Mouse (Mus musculus) ovary, adult 18-20 months (tissue): Measurements from ENCODE around the gene Hectd4.
"Not testable (repeated sequence)": the region's sequence is repeated elsewhere in the genome, so short reads cannot be mapped to it uniquely, and the experiment has no call there.

Experiments
- DNase-seq: peaks from one replicate; pipeline ENCODE4 v3.0.0; 2022; ENCODE audit warnings: low spot score, mixed read lengths

The Hectd4 gene

DNA sequence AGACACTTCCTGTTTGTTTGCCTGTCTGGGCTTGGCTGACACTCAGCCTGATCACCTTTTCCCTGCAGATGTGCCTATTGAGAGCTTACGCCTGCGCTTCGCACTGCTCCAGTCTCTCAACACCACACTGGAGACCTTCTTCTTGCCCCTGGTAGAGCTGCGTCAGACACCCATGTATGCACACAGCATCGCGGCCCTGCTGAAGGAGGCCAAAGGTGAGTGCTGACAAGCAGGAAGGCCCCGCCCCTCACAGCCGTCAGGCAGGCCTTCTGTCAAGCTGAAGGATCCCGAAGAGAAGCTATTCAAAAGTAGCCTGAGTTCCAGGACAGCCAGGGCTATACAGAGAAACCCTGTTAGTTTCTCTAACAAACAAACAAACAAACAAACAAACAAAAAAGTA is 139.2 kb downstream of the Hectd4 start:
- DNase-seq: no peak

DNA sequence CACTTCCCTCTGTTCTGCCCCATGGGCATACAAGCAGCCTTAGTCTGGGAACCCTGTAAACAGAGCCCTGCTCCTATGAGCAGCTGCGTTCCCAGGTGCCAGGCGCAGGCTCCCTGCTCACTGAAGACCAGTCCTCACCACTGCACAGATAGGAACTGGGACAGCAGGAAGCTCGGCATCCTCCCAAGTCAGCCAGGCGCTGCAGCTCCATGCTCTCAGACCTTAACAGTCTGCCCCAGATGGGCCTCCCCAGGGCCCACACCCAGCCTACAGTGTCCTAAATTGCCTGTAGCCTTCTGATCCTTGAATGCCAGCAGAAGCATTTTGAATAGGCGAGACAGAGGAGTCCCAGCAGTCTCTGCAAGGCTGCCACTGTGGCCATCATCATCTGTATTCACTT is 141.7 kb downstream of the Hectd4 start:
- DNase-seq: no peak

DNA sequence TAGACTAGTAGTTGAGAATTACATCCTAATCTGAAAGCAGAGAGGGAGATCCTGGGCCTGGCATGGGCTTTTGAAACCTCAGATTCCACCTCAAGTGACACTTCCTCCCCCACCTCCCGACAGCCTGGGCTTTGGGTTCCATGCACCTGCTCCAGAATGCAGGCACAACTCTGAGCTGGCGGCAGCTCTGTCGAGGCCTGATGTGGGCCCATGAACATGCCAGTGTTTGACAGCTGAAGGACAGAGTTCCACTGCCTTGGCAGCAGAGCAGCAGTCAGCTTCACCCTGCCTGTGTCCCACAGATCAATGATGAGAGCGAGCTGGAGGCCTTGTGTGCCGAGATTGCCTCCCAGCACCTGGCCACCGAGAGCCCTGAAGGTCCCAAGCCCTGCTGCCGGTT is 143.4 kb downstream of the Hectd4 start:
- DNase-seq: no peak

DNA sequence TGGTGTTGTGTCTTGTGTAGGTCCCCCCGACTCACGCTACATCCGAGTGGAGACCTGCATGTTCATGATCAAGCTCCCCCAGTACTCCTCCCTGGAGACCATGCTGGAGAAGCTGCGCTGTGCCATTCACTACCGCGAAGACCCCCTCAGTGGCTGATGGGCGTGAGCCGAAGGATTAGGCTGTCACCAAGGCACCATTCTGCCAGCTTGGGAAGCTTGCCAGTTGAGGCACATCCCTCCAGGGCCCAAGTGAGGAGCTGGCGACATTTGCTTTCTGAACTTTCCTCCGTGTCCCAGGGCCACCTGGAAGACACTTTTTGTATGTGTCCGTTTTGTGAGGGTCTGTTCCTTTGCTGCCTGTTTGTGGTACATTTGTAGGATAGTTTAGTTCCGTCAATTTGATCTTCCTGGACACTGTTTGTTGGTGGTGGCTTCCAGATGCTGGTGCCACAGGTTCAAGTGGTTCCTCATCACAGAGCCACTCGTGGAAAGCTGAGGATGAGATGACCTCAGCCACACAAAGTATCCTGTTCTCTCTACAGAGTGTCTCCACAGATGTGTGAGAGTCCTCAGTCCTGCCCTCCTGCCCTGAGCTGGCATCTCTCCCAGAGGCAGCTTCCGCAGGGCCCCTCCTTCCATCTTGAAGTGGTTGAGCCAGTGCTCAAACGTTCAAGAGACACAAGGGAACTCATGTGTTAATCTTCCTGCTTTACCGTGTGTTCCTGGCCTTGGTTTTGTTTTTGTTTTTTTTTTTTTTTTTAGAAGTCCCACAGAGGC is 146.6 kb downstream of the Hectd4 start:
- DNase-seq: no peak

DNA sequence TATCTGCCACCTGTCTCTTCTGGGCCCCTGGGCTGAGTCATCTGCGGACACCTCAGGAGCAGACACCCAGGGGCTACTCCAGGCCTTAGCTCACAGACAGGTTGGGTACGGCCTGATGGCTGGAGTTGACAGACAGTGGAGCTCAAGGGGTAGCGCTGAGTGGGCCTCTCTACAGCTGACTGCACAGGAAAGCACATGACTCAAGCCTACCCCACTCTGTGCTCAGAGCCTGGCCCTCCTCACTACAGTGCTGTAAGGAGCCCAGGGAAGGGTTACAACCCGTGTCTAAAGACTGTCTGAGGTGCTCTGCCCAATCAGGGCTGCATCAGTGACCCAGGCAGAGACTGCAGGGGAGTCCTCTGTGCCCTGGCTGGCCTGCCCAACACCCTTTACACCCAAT is 147.2 kb downstream of the Hectd4 start:
- no peak for DNase-seq

DNA sequence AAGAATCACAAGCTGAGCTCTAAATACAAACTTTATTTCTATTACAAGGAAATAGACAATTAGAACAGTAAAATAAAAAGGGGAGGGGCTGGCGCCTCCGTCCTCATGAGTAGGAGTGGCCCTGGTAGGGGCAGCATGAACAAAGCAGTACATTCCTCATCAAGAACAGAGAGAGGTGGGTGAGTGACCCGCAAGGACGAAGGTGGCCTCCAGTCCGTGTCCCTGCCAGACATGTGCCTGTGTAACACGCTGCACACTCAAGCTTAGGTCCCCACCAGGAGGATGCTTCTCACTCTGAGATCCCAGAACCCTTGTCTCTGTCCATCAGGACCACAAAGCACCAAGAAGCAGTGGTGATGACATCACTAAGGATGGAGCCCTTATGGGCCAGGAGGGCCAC is 151.7 kb downstream of the Hectd4 start:
- DNase-seq: no peak

DNA sequence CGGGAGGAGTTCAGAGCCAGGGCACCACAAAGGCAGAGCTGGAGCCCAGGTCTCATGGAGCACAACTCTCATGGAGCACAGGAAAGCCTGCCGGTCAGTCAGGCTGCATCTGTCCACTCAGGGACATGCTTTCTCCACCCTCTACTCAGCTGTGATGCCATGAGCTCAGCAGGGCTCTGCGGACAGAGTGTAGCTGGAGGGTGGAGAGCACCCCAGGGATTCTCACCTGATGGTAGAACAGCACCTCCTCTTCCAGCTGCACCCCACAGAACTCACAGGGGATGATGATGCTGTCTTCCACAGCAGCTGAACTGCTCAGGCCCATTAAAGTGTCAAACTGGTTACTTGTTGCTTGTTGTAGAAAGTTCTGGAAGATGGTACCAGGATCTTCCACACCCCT is 154.8 kb downstream of the Hectd4 start:
- no peak for DNase-seq

DNA sequence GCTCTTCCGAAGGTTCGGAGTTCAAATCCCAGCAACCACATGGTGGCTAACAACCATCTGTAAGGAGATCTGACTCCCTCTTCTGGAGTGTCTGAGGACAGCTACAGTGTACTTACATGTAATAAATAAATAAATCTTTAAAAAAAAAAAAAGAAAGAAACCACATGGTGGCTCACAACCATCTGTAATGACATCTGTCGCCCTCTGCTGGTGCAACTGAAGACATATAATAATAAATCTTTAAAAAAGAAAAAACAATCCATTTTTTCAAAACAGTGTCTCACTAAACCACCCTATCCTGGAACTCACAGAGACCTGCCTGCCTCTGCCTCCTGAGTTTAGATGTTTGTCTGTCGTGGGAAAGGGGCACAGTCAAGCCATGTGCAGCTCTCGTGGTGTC is 157.0 kb downstream of the Hectd4 start:
- DNase-seq: not testable (repeated sequence)

DNA sequence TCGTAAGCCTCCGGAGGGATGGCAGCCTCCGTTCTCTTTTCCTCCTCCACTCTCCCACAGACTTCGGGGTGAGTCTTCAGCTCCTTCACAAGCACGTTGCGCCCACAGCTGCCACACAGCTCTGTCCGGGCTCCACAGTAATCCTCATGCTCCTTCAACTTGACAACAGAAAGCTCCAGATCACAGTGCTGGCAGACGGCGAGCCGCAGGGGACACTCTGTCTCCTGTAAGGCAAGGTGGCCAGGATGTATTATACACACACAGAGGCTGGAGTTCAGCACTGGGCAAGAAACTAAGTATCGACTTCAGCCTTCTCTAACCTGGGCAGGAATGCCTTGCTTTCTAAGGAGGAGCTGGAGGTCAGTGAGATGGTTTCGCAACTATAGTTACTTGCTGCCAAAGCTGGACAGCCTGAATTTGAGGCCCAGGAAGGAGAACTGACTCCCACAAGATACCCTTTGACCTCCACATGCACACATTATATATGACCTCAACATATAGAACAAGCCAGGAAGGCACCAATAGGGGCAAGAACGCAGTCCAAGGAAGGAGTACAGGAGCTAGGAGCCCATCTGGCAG is 158.7 kb downstream of the Hectd4 start:
- no peak for DNase-seq

DNA sequence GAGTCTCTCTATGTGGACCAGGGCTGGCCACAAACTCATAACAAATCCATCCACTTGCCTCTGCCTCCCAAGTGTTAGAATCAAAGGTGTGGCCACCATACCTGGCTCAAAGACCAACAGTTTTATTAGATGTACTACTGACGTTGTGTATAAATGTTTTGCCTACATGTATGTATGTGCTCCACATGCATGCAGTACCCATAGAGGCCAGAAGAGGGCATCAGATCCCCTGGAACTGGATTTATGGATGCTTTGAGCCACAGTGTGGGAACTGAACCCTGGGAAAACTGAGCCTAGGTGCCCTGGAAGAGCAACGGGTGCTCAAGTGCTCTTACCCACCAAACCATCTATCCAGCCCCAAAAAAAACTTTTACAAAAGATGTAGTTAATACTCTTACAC is 160.7 kb downstream of the Hectd4 start:
- DNase-seq: no peak

DNA sequence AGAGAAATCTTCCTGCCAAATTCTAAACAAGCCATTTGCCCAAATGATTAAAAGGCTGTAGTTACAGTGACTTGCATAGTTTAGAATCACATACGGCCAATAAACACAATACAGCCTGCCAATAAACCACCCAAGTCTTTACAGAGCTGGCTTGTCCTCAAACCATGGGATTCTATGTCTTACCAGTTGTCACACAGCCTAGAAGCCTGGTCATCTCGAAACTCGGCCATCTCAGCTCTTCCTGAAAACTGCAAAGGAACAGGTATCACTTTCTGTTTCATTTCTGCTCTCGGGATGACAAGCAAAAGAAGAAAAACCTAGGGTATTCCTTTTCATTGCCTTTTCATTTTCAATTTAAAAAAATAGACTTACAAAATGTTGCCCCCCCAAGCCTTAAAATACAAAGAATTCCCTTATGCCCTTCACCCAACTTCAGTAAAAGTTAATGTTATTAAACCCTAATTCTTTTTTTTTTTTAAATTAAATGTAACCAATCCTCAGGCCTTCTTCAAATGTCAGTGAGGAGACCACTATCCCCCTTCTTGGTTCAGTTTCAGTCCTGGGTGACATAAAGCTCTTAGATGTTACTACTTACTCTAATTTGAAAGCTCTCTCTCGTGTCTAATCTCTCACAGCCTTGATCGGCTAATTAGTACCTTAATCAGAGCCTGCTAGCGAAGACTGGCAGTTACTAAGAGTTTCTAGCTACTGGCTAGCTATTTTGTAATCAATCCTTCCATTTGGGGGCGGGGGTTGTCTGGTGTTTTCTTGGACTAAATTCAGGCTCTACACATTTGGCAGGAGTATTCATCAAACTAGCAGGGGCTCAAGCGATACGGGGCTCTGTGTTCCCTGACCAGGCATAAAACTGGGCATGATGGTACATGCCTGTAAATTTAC is 164.1 kb downstream of the Hectd4 start:
- no peak for DNase-seq

DNA sequence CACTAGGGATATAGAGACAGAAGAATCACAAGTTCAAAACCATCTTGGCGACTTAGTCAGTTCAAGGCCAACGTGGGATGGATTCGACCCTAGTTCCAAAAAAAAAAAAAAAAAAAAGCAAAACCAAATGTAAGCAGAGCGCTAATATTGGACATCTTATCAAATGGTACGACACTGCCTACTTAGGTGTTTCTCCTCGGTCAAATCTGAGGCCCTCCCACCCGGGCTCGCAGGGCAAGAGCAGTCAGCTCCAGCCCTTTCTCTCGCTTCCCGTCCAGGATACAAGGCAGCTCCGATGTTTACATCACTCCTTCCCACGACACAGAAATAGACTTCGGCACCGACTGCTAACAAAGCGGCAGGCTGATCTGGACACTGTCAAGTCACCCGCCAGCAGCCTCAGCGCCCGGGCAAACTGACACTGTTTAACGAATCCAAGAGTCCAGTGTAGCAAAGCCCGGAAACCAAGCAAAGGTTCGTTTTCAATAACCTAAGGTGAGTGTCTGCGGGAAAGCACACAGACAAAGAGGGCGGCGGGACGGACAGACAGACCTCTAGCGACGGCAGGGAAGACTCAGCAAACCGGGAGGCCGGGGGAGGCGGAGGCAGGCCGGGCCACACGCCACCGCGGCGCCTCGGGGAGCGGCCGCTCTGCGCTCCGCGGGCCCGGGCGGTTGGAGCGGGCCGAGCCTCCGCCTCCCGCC is 164.9 kb downstream of the Hectd4 start:
- no peak for DNase-seq

DNA sequence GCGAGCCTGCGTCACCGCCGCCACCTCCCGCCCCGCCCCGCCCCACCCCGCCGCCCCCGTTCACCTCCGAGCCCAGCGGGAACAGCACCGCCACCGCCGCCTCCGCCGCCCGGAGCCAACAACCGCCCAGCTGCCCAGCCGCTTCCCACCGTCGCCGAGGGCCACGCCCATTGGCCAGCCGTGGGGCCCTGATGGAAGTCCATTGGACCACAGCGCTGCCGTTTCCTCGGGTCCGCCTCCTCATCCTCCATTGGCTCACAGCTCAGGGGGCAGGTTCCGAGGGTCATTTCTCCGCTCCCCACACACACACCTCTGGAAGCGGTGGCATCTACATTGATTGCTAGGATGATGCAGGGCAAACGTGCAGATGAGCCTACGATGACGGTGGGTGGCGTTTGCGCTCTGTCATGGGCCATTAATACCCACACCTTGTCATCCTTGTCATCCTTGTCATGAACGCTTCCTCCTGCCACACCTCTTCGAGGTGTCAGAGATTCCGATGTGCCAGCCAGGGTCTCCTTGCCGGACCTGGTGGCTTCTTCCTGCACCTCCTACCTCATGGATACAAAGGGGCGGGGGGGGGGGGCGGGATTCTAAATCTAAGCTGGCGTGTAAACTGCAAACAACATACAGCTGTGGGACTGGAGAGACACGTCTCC is 165.6 kb downstream of the Hectd4 start, which contains the start of gene Trafd1:
Gene Trafd1 (minus strand): TSS at position 172 of the 659 bp plus-strand sequence.
- DNase-seq: peak; percentile 95

DNA sequence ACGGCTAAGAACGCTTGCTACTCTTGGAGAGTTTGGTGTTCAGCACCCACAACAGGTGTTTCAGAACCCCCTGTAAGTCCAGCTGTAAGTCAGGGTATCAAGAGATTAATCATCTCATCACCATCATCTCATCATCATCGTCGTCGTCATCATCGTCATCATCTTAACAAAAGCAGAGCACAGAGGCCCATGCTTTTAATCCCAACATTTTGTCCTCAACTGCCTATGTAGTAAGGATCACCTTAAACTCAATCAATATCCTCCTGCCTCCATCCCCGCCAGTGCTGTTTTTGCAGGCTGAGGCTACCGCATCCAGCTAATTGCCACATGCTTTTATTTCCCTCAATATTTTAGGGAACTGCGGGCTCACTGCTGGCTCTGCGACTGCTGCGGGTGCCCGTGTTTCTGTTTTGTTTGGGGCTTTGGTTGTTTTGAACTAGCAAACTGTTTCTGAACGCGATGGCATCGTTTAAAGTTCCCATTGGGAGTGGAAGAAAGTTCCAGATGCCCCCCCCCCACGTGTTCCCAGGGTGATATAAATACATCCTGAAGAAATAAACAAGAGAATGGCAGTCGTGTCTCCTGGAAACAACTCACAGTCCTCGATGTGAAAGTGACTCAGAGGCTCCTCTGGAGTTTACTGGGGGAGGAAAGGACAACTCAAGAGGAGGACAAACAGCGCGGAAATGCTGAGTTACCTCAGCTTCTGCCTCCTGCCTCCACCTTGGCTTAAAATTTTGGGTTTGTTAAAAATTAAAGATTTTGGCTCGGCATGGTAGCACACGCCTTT is 166.3 kb downstream of the Hectd4 start:
- no peak for DNase-seq

DNA sequence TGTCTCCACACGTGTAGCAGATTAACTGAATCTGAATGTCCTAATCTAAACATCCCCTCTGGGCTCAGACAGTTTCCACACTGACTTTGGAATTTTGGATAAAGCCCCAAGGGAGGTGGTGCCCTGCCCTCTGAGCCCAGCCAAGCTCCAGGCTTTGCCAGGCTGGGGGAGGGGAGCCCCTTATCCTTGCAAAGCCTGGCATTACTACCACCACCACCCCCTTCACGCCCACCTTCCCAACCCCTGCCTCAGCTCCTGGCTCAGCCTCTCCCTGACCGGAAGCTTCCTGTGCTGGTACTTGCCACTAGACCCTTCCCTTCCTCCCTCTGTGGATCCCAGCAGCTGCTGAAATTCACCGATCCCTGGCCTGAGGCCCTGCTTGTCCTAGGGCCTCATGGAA is 167.1 kb downstream of the Hectd4 start:
- DNase-seq: no peak

DNA sequence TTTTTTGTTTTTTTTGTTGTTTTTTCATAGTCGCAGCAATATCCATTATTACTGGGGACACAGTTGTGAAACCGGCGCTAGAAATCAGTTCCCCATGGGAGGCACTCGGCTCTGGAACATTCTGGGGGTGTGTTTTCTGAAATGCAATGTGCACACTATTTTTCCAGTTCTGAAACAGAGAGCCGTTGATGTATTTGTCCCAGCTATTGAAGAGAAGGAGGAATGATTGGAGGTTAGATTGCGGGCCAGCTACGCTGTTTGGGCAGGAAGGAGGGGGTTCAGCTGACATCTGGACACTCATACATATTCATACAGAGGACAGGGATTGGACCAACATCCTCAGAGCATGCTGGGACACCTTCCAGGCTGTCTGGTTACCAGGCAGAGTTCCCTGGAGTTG is 169.1 kb downstream of the Hectd4 start:
- no peak for DNase-seq

DNA sequence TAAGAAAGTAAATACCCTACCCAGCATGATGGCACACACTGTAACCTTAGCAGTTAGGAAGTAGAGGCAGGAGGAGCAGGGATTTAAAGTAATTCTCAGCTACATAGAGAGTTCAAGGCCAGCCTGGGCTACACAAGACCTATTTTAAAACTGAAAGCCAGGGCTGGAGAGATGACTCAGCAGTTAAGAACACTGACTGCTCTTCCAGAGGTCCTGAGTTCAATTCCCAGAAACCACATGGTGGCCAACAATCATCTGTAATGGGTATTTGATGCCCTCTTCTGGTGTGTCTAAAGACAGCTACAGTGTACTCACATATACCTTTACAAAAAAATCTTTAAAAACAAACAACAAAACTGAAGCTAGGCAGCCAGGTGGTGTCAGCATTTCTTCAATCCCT is 169.7 kb downstream of the Hectd4 start:
- no peak for DNase-seq

DNA sequence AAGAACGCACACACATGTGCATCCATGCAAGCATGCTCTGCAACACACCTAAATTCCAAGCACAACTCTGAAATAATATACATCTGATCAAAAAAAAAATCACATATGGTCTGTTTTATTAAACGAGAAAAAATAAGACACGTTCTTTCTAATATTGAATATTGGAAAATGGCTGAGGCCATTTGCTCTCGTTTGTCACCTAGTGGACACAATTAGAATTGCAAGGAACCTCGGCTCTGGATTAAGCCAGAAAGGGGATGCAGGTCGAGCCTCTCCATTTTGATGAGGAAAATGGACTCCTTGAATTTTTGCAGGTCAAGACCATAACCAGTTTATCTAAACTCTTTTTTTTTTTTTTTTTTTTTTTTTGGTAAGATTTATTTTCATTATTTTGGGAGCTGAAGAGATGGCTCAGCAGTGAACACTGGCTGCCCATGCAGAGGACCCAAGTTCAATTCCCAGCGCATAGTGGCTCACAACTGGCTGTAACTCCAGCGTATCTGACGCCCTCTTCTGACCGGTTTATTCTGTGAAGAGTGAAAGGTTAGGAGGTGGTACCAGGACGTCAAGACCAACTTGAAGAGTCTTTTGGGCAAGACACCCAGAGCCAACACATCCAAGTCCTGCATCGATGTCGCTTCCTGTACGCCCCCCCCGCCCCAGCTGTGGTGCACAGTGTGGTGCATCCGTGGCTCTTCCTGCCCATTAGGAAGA is 172.8 kb downstream of the Hectd4 start:
- no peak for DNase-seq

DNA sequence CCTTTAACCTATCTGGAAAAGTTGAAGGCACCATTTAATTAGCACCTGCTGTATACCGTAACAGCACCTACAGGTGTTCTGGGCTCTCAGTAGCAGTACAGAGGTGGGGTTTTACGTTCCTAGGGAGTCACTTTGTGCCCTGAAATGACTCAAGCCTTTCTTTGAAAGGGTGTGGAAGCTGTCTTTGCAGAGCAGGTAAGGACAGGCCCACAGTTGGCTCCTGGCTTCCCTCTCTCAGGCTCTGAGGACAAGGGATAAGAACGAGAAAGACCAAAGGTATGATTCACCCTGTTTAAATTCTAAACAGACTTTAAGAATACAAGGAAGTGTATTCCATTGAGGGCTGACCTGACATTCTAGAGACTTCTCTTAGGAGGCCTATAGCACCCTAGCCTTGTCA is 173.4 kb downstream of the Hectd4 start:
- DNase-seq: no peak

DNA sequence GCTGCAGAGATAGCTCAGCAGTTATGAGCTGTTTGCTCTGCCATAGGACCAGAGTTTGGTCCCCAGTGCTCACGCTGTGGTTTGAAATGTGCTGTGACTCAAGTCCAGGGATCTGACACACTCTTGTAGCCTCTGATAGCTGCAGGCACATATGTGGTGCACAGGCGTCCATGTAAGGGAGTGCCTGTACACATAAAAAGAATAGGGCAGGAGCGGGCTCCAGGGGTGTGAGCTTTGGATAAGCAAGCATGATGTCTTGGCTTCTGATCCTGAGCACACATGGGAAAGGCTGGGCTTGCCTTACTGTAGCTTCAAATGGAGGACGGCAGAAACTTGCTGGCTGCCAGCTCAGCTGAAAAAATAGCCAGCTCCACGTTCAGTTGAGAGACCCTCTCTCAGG is 175.6 kb downstream of the Hectd4 start:
- no peak for DNase-seq
